Mouse (Mus musculus): ENCODE measurements at regions not wholly inside any gene's neighbourhood (a gene's known extent, or its start where the extent isn't known, plus 50 kb on each side); places are given as distances from the start of the nearest gene placed in this dataset.
"Not testable (repeated sequence)": the region's sequence is repeated elsewhere in the genome, so short reads cannot be mapped to it uniquely, and the experiment has no call there.

- no peak for DNase-seq
These were observed 153.0 kb upstream of the 1700012A03Rik start for GRCm38 (mm10) chr6:31897001-31897400.

GRCm38 (mm10) chr6:31895835-31896234 is 154.2 kb upstream of the 1700012A03Rik start:
- no peak for DNase-seq

GRCm38 (mm10) chr6:31886931-31887330 is 163.1 kb upstream of the 1700012A03Rik start:
- no peak for DNase-seq

- not testable (repeated sequence) for DNase-seq
These were observed 164.8 kb upstream of the 1700012A03Rik start for GRCm38 (mm10) chr6:31885196-31885595.

- peak; percentile 22 for DNase-seq
These were observed 166.3 kb upstream of the 1700012A03Rik start for GRCm38 (mm10) chr6:31883726-31884125.

GRCm38 (mm10) chr6:31874616-31875015 is 175.4 kb upstream of the 1700012A03Rik start:
- no peak for DNase-seq

GRCm38 (mm10) chr6:31873911-31874310 is 176.1 kb upstream of the 1700012A03Rik start:
- DNase-seq = no peak

GRCm38 (mm10) chr6:31871766-31872165 is 178.3 kb upstream of the 1700012A03Rik start:
- no peak for DNase-seq

GRCm38 (mm10) chr6:31861996-31862395 is 188.1 kb upstream of the 1700012A03Rik start:
- no peak for DNase-seq

GRCm38 (mm10) chr6:31859621-31860020 is 190.4 kb upstream of the 1700012A03Rik start:
- no peak for DNase-seq

- no peak for DNase-seq
These were observed 195.8 kb upstream of the 1700012A03Rik start for GRCm38 (mm10) chr6:31854261-31854660.

- DNase-seq = peak; percentile 15
These were observed 203.7 kb upstream of the 1700012A03Rik start for GRCm38 (mm10) chr6:31846319-31846718.

- DNase-seq = no peak
These were observed 204.4 kb upstream of the 1700012A03Rik start for GRCm38 (mm10) chr6:31845671-31846070.

- DNase-seq = no peak
These were observed 209.4 kb upstream of the 1700012A03Rik start for GRCm38 (mm10) chr6:31840621-31841020.

GRCm38 (mm10) chr6:31838588-31838987 is 211.5 kb upstream of the 1700012A03Rik start:
- DNase-seq = no peak

- no peak for DNase-seq
These were observed 214.3 kb upstream of the 1700012A03Rik start for GRCm38 (mm10) chr6:31835795-31836194.

- no peak for DNase-seq
These were observed 215.5 kb upstream of the 1700012A03Rik start for GRCm38 (mm10) chr6:31834503-31834902.

GRCm38 (mm10) chr6:31830610-31831009 is 219.4 kb upstream of the 1700012A03Rik start:
- no peak for DNase-seq

GRCm38 (mm10) chr6:31823616-31824015 is 226.4 kb upstream of the 1700012A03Rik start:
- DNase-seq = no peak

- DNase-seq = no peak
These were observed 227.6 kb upstream of the 1700012A03Rik start for GRCm38 (mm10) chr6:31822186-31823085.

GRCm38 (mm10) chr6:31821621-31822020 is 228.4 kb upstream of the 1700012A03Rik start:
- DNase-seq = no peak

- DNase-seq = no peak
These were observed 232.4 kb upstream of the 1700012A03Rik start for GRCm38 (mm10) chr6:31817640-31818039.

GRCm38 (mm10) chr6:31811890-31812289 is 238.2 kb upstream of the 1700012A03Rik start:
- no peak for DNase-seq

Data from kidney, adult 18-20 months (tissue).